Mouse (Mus musculus) neural tube, embryonic 13.5 days (tissue): ENCODE data around the gene Scn4a. TPM values are rescaled to one million over a fixed set of nuclear protein-coding genes. Genes with fewer than 3 reads are reported as not detected.

ENCODE experiments used
- ATAC-seq: fragments of 200-750 bp; cut with Nextera tagmentation; 2 replicates; pipeline ENCODE4 v1.8.0; 2017; ENCODE audit warnings: low read depth, mild to moderate bottlenecking, moderate TSS enrichment, moderate library complexity
- H3K27ac ChIP-seq: fragments of 300-500 bp; sonication (generic); replicated peaks from 2 replicates; pipeline ENCODE4 v1.5.1; 2015; ENCODE audit warnings: moderate library complexity, mild to moderate bottlenecking, inconsistent platforms
- H3K27me3 ChIP-seq: fragments of 300-500 bp; sonication (generic); 2 replicates; pipeline ENCODE4 v1.6.1; 2015; ENCODE audit warnings: mild to moderate bottlenecking, inconsistent platforms
- H3K36me3 ChIP-seq: fragments of 300-500 bp; sonication (generic); 2 replicates; pipeline ENCODE4 v1.6.1; 2015; ENCODE audit warnings: mild to moderate bottlenecking, inconsistent platforms
- H3K4me1 ChIP-seq: fragments of 300-500 bp; sonication (generic); replicated peaks from 2 replicates; pipeline ENCODE4 v1.6.1; 2015; ENCODE audit warnings: inconsistent platforms
- H3K4me2 ChIP-seq: fragments of 300-500 bp; sonication (generic); 2 replicates; pipeline ENCODE4 v1.6.1; 2015; ENCODE audit warnings: inconsistent platforms, mild to moderate bottlenecking, moderate library complexity
- H3K4me3 ChIP-seq: fragments of 300-500 bp; sonication (generic); 2 replicates; pipeline ENCODE4 v1.5.1; 2015; ENCODE audit warnings: mild to moderate bottlenecking, inconsistent platforms
- H3K9ac ChIP-seq: fragments of 300-500 bp; sonication (generic); 2 replicates; pipeline ENCODE4 v1.6.1; 2015; ENCODE audit warnings: moderate library complexity, mild to moderate bottlenecking, inconsistent platforms
- H3K9me3 ChIP-seq: fragments of 300-500 bp; sonication (generic); 2 replicates; pipeline ENCODE4 v1.6.1; 2016; ENCODE audit warnings: inconsistent platforms
- WGBS: fragments of 180-500 bp; shearing (Covaris S2); methylation state at CpG from one replicate; pipeline ENCODE4 v1.1.7; 2015; 5-methylcytosine and 5-hydroxymethylcytosine counted together
- polyA plus RNA-seq: library from polyadenylated mRNA; unstranded; fragments of >200 nt; fragmentation: Nextera tagmentation; extraction: Ambion mirVana; gene quantifications from 2 replicates; pipeline ENCODE4 v1.2.1, GENCODE M21; 2015

Scn4a gene
- polyA plus RNA-seq, 1 experiment from 2014 or later = not detected

DNA sequence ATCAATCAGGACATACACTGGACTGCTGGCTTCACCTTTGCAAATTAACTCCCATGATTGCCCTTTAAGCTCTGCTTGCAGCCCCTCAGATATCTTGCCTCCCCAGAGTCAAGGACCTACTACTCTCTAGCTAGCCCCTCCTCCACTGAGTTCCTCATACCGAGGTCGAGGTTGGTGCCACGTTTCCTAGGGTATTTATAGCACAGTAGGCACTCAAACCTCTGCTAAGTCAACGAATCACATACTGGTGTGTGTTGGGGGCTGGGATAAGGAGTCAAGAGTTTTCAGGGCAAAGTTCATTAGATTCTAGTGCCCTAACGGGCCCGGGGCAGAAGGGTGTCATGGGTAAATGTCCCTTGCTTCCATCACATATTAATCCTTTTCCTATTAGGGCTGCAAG is 24.0 kb downstream of the Scn4a start:
- H3K27ac ChIP-seq = no peak overlapping the region
- H3K4me2 ChIP-seq = no peak overlapping the region
- H3K4me3 ChIP-seq = no peak overlapping the region
- no peaks in the 10 kb centered on the region for H3K27me3 ChIP-seq
- ATAC-seq = no peak
- no peaks in the 10 kb centered on the region for H3K9me3 ChIP-seq
- 83% methylated on average over 6 of the region's 6 CpGs for WGBS
- no peak overlapping the region for H3K9ac ChIP-seq
- H3K36me3 ChIP-seq = no peaks in the 10 kb centered on the region
- peaks cover 6% of the 10 kb centered on the region; the same call in 1 of the 2 replicates for H3K4me1 ChIP-seq

DNA sequence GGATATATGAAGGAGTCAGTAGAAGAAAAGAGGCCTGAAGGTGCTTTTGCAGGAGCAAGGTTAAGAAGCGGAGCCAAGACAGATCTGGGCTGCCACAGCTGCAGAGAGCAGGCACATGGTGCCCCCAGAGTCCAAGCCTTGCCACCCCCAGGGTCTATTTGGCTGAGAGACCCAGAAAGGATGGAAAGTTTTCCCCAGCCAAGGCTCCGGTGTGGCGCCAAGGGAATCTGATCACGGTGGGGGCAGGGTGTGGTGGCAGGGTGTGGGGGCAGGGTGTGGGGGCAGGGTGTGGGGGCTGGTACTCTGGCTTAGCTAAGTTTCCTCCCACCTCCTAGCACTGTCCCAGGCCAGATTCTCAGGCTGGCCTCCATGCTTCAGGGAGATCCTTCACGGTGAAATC is 24.6 kb downstream of the Scn4a start:
- 74% methylated on average over 5 of the region's 5 CpGs for WGBS
- H3K9ac ChIP-seq = no peak overlapping the region
- H3K36me3 ChIP-seq = no peaks in the 10 kb centered on the region
- H3K4me3 ChIP-seq = no peak overlapping the region
- H3K9me3 ChIP-seq = no peaks in the 10 kb centered on the region
- no peak for ATAC-seq
- no peak overlapping the region for H3K4me2 ChIP-seq
- no peaks in the 10 kb centered on the region for H3K27me3 ChIP-seq
- H3K4me1 ChIP-seq = peaks cover 6% of the 10 kb centered on the region; the same call in 1 of the 2 replicates
- no peak overlapping the region for H3K27ac ChIP-seq

DNA sequence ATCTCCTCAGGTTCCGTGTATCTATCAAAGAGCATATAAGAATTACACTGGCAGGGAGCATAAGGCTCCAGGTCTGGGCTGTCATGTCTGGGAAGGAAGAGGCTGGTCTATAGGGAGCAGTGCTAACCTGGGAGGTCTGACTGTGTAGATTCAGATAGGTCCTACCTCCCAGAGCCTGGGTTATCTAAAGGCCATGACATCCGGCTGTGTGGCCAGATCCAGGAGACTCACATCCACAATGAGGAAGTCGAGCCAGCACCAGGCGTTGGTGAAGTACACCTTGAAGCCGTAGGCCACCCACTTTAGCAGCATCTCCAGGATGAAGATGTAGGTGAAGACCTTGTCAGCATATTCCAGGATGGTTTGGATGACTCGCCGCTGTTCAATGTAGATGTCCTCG is 26.6 kb downstream of the Scn4a start:
- no peaks in the 10 kb centered on the region for H3K4me1 ChIP-seq
- no peak for ATAC-seq
- 87% methylated on average over 8 of the region's 8 CpGs for WGBS
- no peak overlapping the region for H3K27ac ChIP-seq
- no peak overlapping the region for H3K4me2 ChIP-seq
- H3K4me3 ChIP-seq = no peak overlapping the region
- H3K9ac ChIP-seq = no peak overlapping the region
- H3K27me3 ChIP-seq = no peaks in the 10 kb centered on the region
- no peaks in the 10 kb centered on the region for H3K9me3 ChIP-seq
- no peaks in the 10 kb centered on the region for H3K36me3 ChIP-seq

DNA sequence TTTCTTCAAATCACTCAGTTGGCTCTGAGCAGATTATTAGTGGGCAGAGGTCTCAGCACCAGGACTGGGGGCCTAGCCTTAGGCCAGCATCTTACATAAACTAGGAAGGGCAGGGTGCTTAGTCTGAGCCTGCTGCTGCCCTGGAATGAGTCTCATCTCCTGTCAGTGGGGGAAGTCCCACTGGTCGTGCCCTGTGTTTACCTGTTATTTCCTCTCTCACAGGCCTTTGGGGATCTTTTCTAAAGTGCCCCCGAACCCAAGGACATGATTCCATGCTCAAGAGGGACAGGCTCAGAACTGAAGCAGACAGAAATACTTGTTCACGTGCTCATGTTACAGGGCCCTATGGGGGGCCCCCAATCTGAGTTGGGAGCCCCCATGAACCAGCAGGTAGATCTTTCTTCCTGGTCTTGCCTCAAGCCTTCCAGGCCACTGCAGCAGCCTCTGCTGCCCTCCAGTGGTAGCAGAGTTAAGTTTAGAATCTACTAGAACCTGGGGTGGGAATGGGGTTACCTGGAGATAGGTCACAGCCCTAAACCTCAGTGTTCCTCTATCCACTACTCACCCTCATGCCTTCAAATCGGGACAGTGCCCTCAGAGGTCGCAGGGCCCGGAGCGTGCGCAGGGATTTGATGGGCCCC is 27.4 kb downstream of the Scn4a start:
- Histone ChIP-seq H3K36me3 (no peaks in the 10 kb centered on the region), H3K4me3 (no peak overlapping the region), H3K27ac (no peak overlapping the region), H3K9ac (no peak overlapping the region), H3K4me2 (no peak overlapping the region), H3K9me3 (no peaks in the 10 kb centered on the region), H3K27me3 (no peaks in the 10 kb centered on the region), H3K4me1 (no peaks in the 10 kb centered on the region)
- ATAC-seq = no peak
- 73% methylated on average over 8 of the region's 8 CpGs for WGBS

DNA sequence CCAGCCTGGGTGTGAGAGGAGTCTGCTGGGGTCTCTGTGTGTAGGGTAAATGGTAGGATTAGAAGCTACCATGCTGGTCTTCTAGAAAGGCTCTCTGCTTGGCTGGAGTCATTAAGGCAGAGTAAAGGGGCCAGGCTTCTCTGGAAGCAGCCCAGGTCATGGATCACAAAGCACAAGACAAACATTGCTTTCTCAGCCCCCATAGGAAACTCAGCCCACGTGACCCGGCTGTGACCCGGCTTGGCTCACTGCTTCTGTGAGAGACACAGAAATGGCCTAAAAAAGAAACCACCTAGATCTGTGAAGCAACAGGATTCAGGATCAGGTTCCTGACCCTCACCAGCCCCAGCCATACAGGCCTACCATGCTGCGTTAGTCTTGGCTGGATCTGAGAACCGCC is 28.2 kb downstream of the Scn4a start:
- no peaks in the 10 kb centered on the region for H3K27me3 ChIP-seq
- H3K27ac ChIP-seq = no peak overlapping the region
- no peak for ATAC-seq
- WGBS = 75% methylated on average over 5 of the region's 5 CpGs
- H3K4me1 ChIP-seq = no peaks in the 10 kb centered on the region
- no peak overlapping the region for H3K4me3 ChIP-seq
- H3K9ac ChIP-seq = no peak overlapping the region
- no peaks in the 10 kb centered on the region for H3K9me3 ChIP-seq
- H3K36me3 ChIP-seq = no peaks in the 10 kb centered on the region
- no peak overlapping the region for H3K4me2 ChIP-seq

DNA sequence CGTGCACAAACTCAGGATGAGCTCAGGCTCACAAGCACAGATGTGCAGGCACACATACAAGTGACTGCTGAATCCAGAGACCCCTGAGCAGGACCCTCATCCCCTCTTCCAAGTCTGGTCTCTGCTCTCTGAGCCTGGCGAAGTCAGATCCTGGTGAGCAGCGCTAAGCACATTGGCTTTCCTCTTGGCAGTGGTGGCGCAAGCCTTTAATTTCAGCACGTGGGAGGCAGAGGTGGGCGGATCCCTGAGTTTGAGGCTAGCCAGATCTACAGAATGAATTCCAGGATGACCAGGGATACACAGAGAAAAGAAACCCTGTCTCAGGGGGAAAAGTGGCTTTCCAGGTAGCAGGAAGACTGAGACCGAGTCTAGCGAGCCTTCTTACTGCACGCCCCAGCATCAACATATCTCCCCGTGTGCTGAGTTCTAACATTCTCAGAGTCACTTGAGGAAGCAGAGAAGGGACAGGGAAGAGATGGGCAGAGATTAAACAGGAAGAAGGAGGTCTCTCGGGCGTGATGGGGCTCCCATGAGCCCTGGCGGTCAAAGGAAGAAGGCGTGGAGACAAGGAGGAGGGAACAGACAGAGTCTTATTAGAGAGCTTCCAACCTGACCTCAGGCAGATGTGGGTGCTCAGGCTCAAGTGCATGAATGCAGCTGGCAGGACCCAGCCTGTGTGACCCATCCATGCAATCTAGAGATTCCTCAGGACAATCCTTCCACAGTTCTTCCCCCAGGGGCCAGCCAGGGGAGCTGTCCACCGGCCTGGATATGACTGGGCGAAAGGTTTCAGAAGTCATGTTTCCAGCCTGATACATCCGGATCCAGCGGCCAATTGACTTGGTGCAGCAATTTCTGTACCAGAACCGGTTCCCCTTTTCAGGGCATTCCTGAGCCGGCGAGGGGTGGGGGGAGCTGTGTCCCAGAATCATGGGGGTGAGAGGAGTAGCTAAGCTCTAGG is 34.4 kb downstream of the Scn4a start:
- Histone ChIP-seq H3K9me3 (no peaks in the 10 kb centered on the region), H3K27ac (no peak overlapping the region), H3K4me2 (no peak overlapping the region), H3K9ac (no peak overlapping the region), H3K36me3 (no peaks in the 10 kb centered on the region), H3K4me1 (no peaks in the 10 kb centered on the region), H3K27me3 (no peaks in the 10 kb centered on the region), H3K4me3 (no peak overlapping the region)
- WGBS = 77% methylated on average over 21 of the region's 21 CpGs
- no peak for ATAC-seq

DNA sequence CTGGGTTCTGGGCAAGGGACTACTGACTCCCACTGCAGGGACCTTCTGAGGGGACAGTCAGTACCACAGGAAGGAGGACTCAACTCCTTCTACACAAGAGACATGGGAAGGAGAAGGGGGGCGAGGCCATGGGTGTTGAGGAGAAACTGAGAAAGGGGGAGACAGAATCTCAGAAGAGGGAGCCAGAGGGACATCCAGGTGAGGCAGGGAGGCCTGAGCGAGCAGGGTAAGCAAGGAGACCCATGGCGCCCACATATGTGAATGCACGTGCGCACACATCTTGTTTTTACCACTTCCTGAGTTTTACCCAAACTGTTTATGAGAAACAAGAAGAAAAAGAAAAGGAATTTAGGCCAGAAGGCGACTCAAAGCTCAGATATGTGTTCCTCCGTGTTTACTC is 35.3 kb downstream of the Scn4a start:
- Histone ChIP-seq H3K27me3 (no peaks in the 10 kb centered on the region), H3K27ac (no peak overlapping the region), H3K4me2 (no peak overlapping the region), H3K4me3 (no peak overlapping the region), H3K9ac (no peak overlapping the region), H3K9me3 (no peaks in the 10 kb centered on the region), H3K36me3 (no peaks in the 10 kb centered on the region), H3K4me1 (no peaks in the 10 kb centered on the region)
- no peak for ATAC-seq
- WGBS = 84% methylated on average over 7 of the region's 7 CpGs

DNA sequence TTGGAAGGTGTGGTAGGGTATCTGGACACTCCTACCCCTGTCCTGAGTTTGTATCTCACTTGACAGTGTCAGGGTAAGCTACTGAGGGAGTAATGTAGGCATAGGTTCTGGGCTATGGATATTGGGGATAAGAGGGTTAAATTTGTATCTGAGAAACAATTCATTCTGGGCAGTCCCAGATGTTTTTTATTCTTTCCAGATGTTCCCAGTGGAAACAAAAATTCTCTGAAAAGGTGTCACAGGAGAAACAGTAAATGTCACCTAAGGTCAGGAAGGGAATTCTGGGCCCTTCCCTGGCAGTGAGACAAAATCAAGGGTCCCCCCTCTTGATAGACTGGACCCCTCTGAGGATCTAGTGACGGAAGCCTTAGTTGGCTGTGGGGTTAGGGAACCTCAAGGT is 36.7 kb downstream of the Scn4a start:
- no peak overlapping the region for H3K4me2 ChIP-seq
- 89% methylated on average over 1 of the region's 1 CpGs for WGBS
- no peaks in the 10 kb centered on the region for H3K4me1 ChIP-seq
- no peak for ATAC-seq
- H3K4me3 ChIP-seq = no peak overlapping the region
- no peak overlapping the region for H3K9ac ChIP-seq
- H3K36me3 ChIP-seq = no peaks in the 10 kb centered on the region
- no peaks in the 10 kb centered on the region for H3K27me3 ChIP-seq
- no peak overlapping the region for H3K27ac ChIP-seq
- H3K9me3 ChIP-seq = no peaks in the 10 kb centered on the region

DNA sequence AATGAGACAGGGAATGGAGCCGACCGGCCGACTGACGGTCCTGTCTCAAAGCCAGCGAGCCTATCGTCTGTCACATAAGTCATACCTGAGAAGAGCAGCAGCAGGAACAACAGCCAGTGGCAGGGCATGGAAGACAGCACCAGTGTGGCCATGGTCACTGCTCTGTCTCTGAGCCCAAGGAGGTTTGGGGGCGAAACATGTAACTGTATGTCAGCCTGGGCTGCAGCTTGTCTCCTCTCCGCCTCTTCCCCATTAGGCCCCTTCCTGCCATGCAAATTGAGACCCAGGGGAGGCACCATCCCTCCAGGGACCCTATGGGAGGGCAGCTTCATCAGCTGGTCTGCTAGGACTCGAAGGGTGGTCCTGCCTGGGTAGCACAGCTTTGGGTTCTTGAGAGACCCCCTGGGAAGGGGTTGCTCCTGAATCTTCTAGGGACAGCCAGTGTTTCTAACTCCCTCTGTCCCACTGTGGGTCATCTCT is 38.7 kb downstream of the Scn4a start, which contains the start of gene Cd79b:
Gene Cd79b, minus strand, starts transcription at position 430 of the 480 bp plus-strand sequence.
- Histone ChIP-seq H3K36me3 (no peaks in the 10 kb centered on the region), H3K9me3 (no peaks in the 10 kb centered on the region), H3K27me3 (no peaks in the 10 kb centered on the region), H3K27ac (no peak within 1 kb of the TSS), H3K4me2 (no peak within 1 kb of the TSS), H3K9ac (no peak within 1 kb of the TSS), H3K4me3 (no peak within 1 kb of the TSS), H3K4me1 (no peaks in the 10 kb centered on the region)
- no peak for ATAC-seq
- 73% methylated on average over 9 of the region's 9 CpGs for WGBS

DNA sequence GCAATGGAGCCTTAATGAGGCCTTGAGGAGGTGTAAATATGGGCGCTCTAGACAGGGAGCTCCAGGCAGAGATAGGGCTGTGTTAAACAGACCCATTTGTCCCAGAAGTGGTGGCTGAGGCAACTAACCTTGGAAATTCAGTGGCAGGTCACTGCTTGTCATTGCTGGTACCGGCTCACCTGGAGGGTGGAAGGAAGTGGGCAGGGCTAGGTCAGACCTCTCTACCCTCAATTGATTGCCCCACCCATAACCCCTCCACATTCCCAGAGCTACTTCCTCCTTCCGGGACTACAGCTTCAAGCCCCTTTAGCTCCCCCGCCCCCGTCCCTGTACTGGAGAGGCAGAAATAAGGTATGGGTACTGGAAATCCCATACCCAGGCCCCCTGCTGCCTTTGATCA is 39.6 kb downstream of the Scn4a start:
- no peak overlapping the region for H3K27ac ChIP-seq
- WGBS = 76% methylated on average over 5 of the region's 5 CpGs

DNA sequence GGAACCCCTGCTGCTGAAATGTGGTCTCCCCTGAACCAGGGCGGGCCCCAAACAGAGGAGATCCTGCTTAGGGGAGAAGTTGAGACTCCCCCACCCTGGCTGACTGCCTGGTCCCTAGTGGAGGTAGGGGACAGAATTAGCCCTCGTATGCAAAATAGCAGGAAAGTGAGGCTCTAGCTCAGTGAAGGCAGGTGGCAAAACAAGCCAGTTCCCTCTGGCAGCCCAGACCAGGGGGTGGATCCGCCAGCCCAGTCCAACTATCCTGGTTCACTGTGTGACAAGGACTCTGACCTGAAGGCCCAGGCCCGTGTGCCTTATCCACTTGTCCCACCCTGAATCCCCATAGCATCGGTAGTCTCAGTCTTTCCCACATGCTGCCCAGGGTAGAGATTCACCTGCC is 43.0 kb downstream of the Scn4a start:
- H3K4me1 ChIP-seq = no peaks in the 10 kb centered on the region
- H3K36me3 ChIP-seq = no peaks in the 10 kb centered on the region
- no peaks in the 10 kb centered on the region for H3K27me3 ChIP-seq
- H3K4me2 ChIP-seq = no peak overlapping the region
- no peak overlapping the region for H3K27ac ChIP-seq
- H3K4me3 ChIP-seq = no peak overlapping the region
- H3K9ac ChIP-seq = no peak overlapping the region
- ATAC-seq = no peak
- whole genome bisulfite sequencing = 69% methylated on average over 5 of the region's 5 CpGs
- H3K9me3 ChIP-seq = no peaks in the 10 kb centered on the region

More for the DNA sequence above, 39.6 kb downstream of the Scn4a start:
- Histone ChIP-seq H3K4me1 (no peaks in the 10 kb centered on the region), H3K27me3 (no peaks in the 10 kb centered on the region), H3K9me3 (no peaks in the 10 kb centered on the region), H3K4me2 (no peak overlapping the region), H3K36me3 (no peaks in the 10 kb centered on the region), H3K4me3 (no peak overlapping the region), H3K9ac (no peak overlapping the region)
- no peak for ATAC-seq

DNA sequence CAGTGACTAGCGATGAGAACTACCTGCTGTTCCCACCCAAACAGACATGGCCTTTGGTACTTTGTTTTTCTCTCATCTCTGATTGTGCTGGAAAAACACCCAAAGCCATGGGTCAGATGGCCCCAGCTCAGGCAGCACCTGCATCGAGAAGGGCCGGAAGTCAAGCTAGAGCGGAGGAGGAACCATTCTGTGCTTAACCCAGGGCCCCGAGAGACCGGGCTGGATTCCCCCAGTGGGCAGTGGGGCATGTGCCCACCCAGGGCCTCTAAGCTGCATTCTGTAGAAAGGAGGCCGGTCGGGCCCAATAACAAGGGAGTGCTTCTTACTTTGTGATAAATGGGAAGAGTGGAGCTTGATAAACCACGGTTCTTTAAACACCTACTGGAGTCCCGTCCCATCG is 44.9 kb downstream of the Scn4a start:
- Histone ChIP-seq H3K36me3 (no peaks in the 10 kb centered on the region), H3K9ac (no peak overlapping the region), H3K4me2 (no peak overlapping the region), H3K27me3 (no peaks in the 10 kb centered on the region), H3K9me3 (no peaks in the 10 kb centered on the region), H3K27ac (no peak overlapping the region), H3K4me1 (no peaks in the 10 kb centered on the region), H3K4me3 (no peak overlapping the region)
- WGBS = 82% methylated on average over 11 of the region's 11 CpGs
- no peak for ATAC-seq
